In the genomic region with DNA sequence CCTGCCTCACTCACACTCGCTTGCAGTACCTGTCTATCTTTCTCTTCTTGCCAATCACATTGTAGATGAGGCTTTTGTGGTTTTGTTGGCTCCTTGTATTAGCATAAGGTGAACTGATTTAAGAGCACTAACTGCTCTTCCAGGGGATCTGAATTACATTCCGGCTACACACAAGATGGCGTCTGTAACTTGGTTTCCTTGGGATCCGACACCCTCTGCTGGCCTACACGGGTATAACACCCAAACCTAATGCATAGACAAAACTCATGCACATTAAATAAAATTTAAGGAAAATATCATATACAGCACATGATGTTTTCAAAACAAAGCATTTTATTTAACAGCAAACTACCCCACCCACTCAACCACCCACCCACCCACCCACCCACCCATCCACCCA, we compare ENCODE assay signal across 12 mouse cellular contexts. TPM values are rescaled to one million over a fixed set of nuclear protein-coding genes. Genes with fewer than 3 reads are reported as not detected.
A peak's percentile ranks its signal among the peaks of the same experiment; 100 is the strongest.
DNase-seq lines count a peak whose midpoint lies in the region; TF ChIP-seq lines count a peak whose summit lies in the region.
"Had no signal": no experiment of that assay in that cellular context is flagged by ENCODE, and none has a peak within 500 bp of the region (broad histone marks: within the 10 kb centered on the region; RNA-seq: fewer than 3 reads in every experiment).

No protein-coding gene starts in this region.

- no peak overlapping the region for H3K27ac ChIP-seq in layer of hippocampus, adult 2 months
- H3K27ac ChIP-seq: forebrain, embryonic 13.5 days had no signal

- H3K4me3 ChIP-seq in layer of hippocampus, adult 2 months, result no peak overlapping the region
- H3K4me3 ChIP-seq: forebrain, embryonic 13.5 days had no signal

- peak; percentile 32 for DNase-seq in embryo, embryonic 10 days (ENCODE audit: low spot score)
- no peak for DNase-seq in embryo, embryonic 10.5 days (ENCODE audit: low spot score)
- no peak for DNase-seq in layer of hippocampus, adult 2 months (ENCODE audit: low spot score in 2 of 2)
- DNase-seq in layer of hippocampus, adult 9-11 months, result no peak
- DNase-seq in thymus, postnatal 4 days, result peak; percentile 25
- no peak for DNase-seq in thymus, postnatal 10 days (ENCODE audit: low spot score in 2 of 2)
- no peak for DNase-seq in neural tube, embryonic 10.5 days (ENCODE audit: extremely low spot score, low spot score)
- no peak for DNase-seq in layer of hippocampus, postnatal 14 days (ENCODE audit: low spot score in 2 of 2)
- DNase-seq: embryo, embryonic 11 days had no signal

- peak; percentile 51 for TF ChIP-seq CTCF in layer of hippocampus, adult 2 months (conservative IDR thresholded peaks at IDR 0.05)

RNA-seq across cellular contexts. Expression of gene Gm26992, which starts 38.2 kb away (rescaled TPM):
- total RNA-seq in layer of hippocampus, adult 2 months (2021), result not detected
- total RNA-seq in layer of hippocampus, postnatal 14 days (2021), result 1 to 10 TPM in 1 of 2 experiments, not detected in 1; 1.2 TPM
- total RNA-seq: heart, adult 8-10 months; layer of hippocampus, postnatal 10 days had no signal

RNA-seq across cellular contexts. Expression of gene Tsx, which starts 45.8 kb away (rescaled TPM):
- total RNA-seq in layer of hippocampus, adult 2 months (2021), result not detected
- under 1 TPM in 1 of 2 experiments, not detected in 1; 0.50 TPM for total RNA-seq in layer of hippocampus, postnatal 14 days (2021)
- total RNA-seq: heart, adult 8-10 months had no signal

Comparison
In these comparisons a context has a peak if more than half of its experiments do, and no peak if none do; other contexts are left out.
1. DNase-seq: peak in embryo, embryonic 10 days (single experiment) and thymus, postnatal 4 days (single experiment); none in embryo, embryonic 10.5 days (single experiment), layer of hippocampus, adult 2 months (0 of 2), layer of hippocampus, adult 9-11 months (single experiment), thymus, postnatal 10 days (0 of 2), neural tube, embryonic 10.5 days (single experiment) and layer of hippocampus, postnatal 14 days (0 of 2).